Mouse (Mus musculus): ENCODE measurements around the gene Atp6v0d1. TPM values are rescaled to one million over a fixed set of nuclear protein-coding genes. Genes with fewer than 3 reads are reported as not detected.

Gene Atp6v0d1
- total RNA-seq, 1 experiment: 85.5 TPM

DNA sequence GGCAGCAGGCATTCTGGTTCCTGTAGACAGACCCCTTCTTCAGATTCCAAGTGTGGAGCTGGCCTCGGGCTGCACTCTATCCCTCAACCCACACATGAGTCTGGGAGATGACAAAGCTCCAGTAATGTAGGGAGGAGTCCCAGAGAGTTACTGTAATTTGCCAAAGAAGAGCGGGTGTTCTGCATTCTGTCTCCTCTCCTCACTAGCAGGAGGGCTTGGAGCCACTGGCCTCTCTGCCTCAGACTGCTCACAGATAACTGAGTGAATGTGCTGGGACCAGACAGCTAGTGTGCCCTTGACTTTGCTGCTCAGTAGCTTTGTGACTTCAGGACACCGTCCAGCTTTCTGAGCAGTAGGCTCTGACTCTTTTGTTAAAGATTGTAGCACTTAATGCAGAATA, 88.1 kb downstream of the Atp6v0d1 start:
- Histone ChIP-seq H3K36me3 (ENCODE audit: control insufficient read depth, insufficient read depth, low read length, poor library complexity, severe bottlenecking) (no peaks in the 10 kb centered on the region), H3K27ac (ENCODE audit: insufficient read depth, low read depth, low read length, poor library complexity, severe bottlenecking) (no peak overlapping the region), H3K4me3 (ENCODE audit: insufficient read depth in 1 of 2, low read depth in 1 of 2, low read length in 2 of 2, poor library complexity in 1 of 2, severe bottlenecking in 1 of 2) (no peak overlapping the region), H3K4me1 (ENCODE audit: control insufficient read depth in 2 of 2, insufficient read depth in 2 of 2, low read length in 2 of 2, poor library complexity in 1 of 2) (peaks cover 9 to 30% of the 10 kb centered on the region in 2 experiments), H3K9ac (ENCODE audit: insufficient read depth, low read depth, low read length, poor library complexity, severe bottlenecking) (no peak overlapping the region), H3K9me3 (ENCODE audit: control insufficient read depth, insufficient read depth, low read depth, low read length) (no peaks in the 10 kb centered on the region)
- in situ Hi-C loops (cut with MboI; ENCODE audit: low sequenced_read_pairs in 2 of 2, unreplicated experiment in 2 of 2): no loop called here
- TF ChIP-seq CHD2 (IDR thresholded peaks at IDR 0.05; ENCODE audit: low read depth, low read length): no peak
- no peak for TF ChIP-seq MAFK (IDR thresholded peaks at IDR 0.05; ENCODE audit: insufficient read depth, low read depth, low read length)
- TF ChIP-seq ZC3H11A (IDR thresholded peaks at IDR 0.05; ENCODE audit: borderline replicate concordance, low read depth, low read length): no peak
- no peak for TF ChIP-seq HCFC1 (IDR thresholded peaks at IDR 0.05; ENCODE audit: borderline replicate concordance, insufficient read depth, low read length)
- no peak for TF ChIP-seq ZNF384 (IDR thresholded peaks at IDR 0.05; ENCODE audit: low read depth, low read length)
- no peak for DNase-seq (ENCODE audit: low read depth, low spot score)

DNA sequence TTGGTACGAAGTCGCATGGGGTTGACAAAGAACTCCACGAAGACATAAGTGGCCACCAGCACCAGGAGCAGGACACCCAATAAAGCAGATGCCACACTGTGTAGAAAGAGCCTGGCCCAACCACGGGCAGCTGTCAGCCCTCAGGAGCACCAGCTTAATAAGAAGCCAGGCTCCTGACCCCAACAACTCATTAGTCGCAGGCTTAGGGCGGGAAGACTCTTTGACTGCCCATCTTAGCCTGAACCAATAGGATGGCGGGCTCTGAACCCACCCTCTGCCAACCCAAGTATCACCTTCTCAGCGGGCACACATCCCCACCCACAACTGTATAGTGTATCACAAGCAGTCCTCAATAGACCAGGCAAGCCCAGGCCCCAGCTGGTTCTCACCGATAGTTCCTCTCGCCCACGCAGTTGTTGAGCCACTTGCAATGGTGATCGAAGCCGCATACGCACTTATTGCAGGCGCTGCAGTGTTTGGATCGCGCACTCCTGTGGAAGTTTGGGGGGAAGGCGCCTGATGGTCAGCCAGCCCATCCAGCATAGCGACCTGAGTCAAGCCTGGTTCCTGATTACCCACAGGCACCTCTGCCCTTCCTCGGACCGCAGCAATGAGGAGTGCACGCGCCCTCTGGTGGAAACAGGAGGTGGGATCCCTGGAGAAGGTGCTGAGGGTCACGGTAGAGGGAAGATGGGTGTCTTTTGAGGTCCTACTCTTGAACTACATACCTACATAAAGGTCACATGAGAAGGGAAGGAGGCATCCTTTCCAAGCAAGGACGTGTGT, 89.0 kb downstream of the Atp6v0d1 start:
- Histone ChIP-seq H3K9ac (ENCODE audit: insufficient read depth, low read depth, low read length, poor library complexity, severe bottlenecking) (peak overlapping the region; percentile 60; the same call in 1 of the 2 replicates), H3K9me3 (ENCODE audit: control insufficient read depth, insufficient read depth, low read depth, low read length) (no peaks in the 10 kb centered on the region), H3K36me3 (ENCODE audit: control insufficient read depth, insufficient read depth, low read length, poor library complexity, severe bottlenecking) (no peaks in the 10 kb centered on the region), H3K27ac (ENCODE audit: insufficient read depth, low read depth, low read length, poor library complexity, severe bottlenecking) (no peak overlapping the region), H3K4me1 (ENCODE audit: control insufficient read depth in 2 of 2, insufficient read depth in 2 of 2, low read length in 2 of 2, poor library complexity in 1 of 2) (peaks cover 12 to 27% of the 10 kb centered on the region in 2 experiments), H3K4me3 (ENCODE audit: insufficient read depth in 1 of 2, low read depth in 1 of 2, low read length in 2 of 2, poor library complexity in 1 of 2, severe bottlenecking in 1 of 2) (no peak overlapping the region)
- no peak for DNase-seq (ENCODE audit: low read depth, low spot score)
- no peak for TF ChIP-seq ZC3H11A (IDR thresholded peaks at IDR 0.05; ENCODE audit: borderline replicate concordance, low read depth, low read length)
- TF ChIP-seq MAFK (IDR thresholded peaks at IDR 0.05; ENCODE audit: insufficient read depth, low read depth, low read length): no peak
- TF ChIP-seq HCFC1 (IDR thresholded peaks at IDR 0.05; ENCODE audit: borderline replicate concordance, insufficient read depth, low read length): no peak
- no peak for TF ChIP-seq ZNF384 (IDR thresholded peaks at IDR 0.05; ENCODE audit: low read depth, low read length)
- TF ChIP-seq CHD2 (IDR thresholded peaks at IDR 0.05; ENCODE audit: low read depth, low read length): no peak
- in situ Hi-C loops (cut with MboI; ENCODE audit: low sequenced_read_pairs in 2 of 2, unreplicated experiment in 2 of 2): no loop called here

DNA sequence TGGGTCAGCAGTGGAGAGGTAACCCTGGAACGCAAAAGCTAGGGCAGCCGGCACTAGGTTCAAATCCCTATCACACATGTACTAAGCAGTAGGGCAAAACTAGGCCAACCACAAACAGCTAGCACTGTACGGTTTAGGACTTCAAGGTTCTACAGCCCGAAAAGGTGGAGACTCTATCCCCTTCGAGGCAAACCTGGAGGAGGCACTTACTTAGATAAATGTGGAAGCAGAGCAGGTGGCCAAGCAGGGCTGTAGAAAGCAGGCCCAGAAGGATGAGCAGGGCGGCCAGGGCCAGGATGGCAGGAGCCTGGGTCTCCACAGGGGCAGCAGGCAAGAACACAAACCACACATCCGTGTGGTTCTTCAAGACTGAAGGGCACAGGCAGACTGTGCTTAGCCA, 89.7 kb downstream of the Atp6v0d1 start:
- peaks cover 11 to 24% of the 10 kb centered on the region in 2 experiments for H3K4me1 ChIP-seq (ENCODE audit: control insufficient read depth in 2 of 2, insufficient read depth in 2 of 2, low read length in 2 of 2, poor library complexity in 1 of 2)
- no peak overlapping the region for H3K9ac ChIP-seq (ENCODE audit: insufficient read depth, low read depth, low read length, poor library complexity, severe bottlenecking)
- H3K36me3 ChIP-seq (ENCODE audit: control insufficient read depth, insufficient read depth, low read length, poor library complexity, severe bottlenecking): no peaks in the 10 kb centered on the region
- no peak overlapping the region for H3K27ac ChIP-seq (ENCODE audit: insufficient read depth, low read depth, low read length, poor library complexity, severe bottlenecking)
- H3K4me3 ChIP-seq (ENCODE audit: insufficient read depth in 1 of 2, low read depth in 1 of 2, low read length in 2 of 2, poor library complexity in 1 of 2, severe bottlenecking in 1 of 2): no peak overlapping the region
- H3K9me3 ChIP-seq (ENCODE audit: control insufficient read depth, insufficient read depth, low read depth, low read length): no peaks in the 10 kb centered on the region
- in situ Hi-C loops (cut with MboI; ENCODE audit: low sequenced_read_pairs in 2 of 2, unreplicated experiment in 2 of 2): no loop called here
- no peak for TF ChIP-seq CHD2 (IDR thresholded peaks at IDR 0.05; ENCODE audit: low read depth, low read length)
- no peak for TF ChIP-seq ZNF384 (IDR thresholded peaks at IDR 0.05; ENCODE audit: low read depth, low read length)
- no peak for TF ChIP-seq MAFK (IDR thresholded peaks at IDR 0.05; ENCODE audit: insufficient read depth, low read depth, low read length)
- TF ChIP-seq HCFC1 (IDR thresholded peaks at IDR 0.05; ENCODE audit: borderline replicate concordance, insufficient read depth, low read length): no peak
- DNase-seq (ENCODE audit: low read depth, low spot score): no peak

DNA sequence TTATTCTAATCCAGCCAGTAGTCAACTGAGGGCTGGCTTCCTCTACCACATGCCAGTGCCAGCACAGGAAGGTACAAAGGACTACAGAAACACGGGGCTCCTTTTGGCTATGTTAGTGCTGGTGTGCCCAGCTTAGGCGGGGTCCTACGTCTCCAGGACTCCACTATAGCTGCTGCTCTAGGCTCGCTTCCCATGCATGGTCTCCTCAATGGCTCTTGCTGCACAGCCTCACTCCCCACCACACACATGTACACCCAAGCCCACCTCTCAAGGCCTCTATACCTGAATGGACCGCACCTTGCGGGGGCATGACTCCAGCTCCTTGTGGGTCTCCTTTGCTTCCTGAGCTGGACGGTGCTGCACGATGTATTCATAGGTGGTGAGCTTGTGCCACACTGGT, 90.1 kb downstream of the Atp6v0d1 start:
- in situ Hi-C loops (cut with MboI; ENCODE audit: low sequenced_read_pairs in 2 of 2, unreplicated experiment in 2 of 2): no loop called here
- H3K9ac ChIP-seq (ENCODE audit: insufficient read depth, low read depth, low read length, poor library complexity, severe bottlenecking): no peak overlapping the region
- TF ChIP-seq HCFC1 (IDR thresholded peaks at IDR 0.05; ENCODE audit: borderline replicate concordance, insufficient read depth, low read length) (no peak), ZNF384 (IDR thresholded peaks at IDR 0.05; ENCODE audit: low read depth, low read length) (no peak), CHD2 (IDR thresholded peaks at IDR 0.05; ENCODE audit: low read depth, low read length) (no peak), MAFK (IDR thresholded peaks at IDR 0.05; ENCODE audit: insufficient read depth, low read depth, low read length) (no peak), ZC3H11A (IDR thresholded peaks at IDR 0.05; ENCODE audit: borderline replicate concordance, low read depth, low read length) (no peak)
- H3K4me3 ChIP-seq (ENCODE audit: insufficient read depth in 1 of 2, low read depth in 1 of 2, low read length in 2 of 2, poor library complexity in 1 of 2, severe bottlenecking in 1 of 2): no peak overlapping the region
- H3K4me1 ChIP-seq (ENCODE audit: control insufficient read depth in 2 of 2, insufficient read depth in 2 of 2, low read length in 2 of 2, poor library complexity in 1 of 2): peaks cover 12 to 26% of the 10 kb centered on the region in 2 experiments
- H3K27ac ChIP-seq (ENCODE audit: insufficient read depth, low read depth, low read length, poor library complexity, severe bottlenecking): no peak overlapping the region
- H3K36me3 ChIP-seq (ENCODE audit: control insufficient read depth, insufficient read depth, low read length, poor library complexity, severe bottlenecking): no peaks in the 10 kb centered on the region
- DNase-seq (ENCODE audit: low read depth, low spot score): no peak
- no peaks in the 10 kb centered on the region for H3K9me3 ChIP-seq (ENCODE audit: control insufficient read depth, insufficient read depth, low read depth, low read length)

Data from ES-E14 (cell line).